Mouse (Mus musculus) kidney, adult 2 months (tissue): ENCODE results near the gene Khdrbs2. TPM values are rescaled to one million over a fixed set of nuclear protein-coding genes. Genes with fewer than 3 reads are reported as not detected.
A peak's percentile ranks its signal among the peaks of the same experiment; 100 is the strongest.

Experiments
- DNase-seq: peaks from one replicate; pipeline ENCODE4 v3.0.0; 2021
- H3K27ac ChIP-seq: fragments of 200-500 bp; 2 replicates; pipeline ENCODE4 v1.5.1; 2012; ENCODE audit warnings: low read depth, low read length, control low read depth, inconsistent platforms; ENCODE audit not compliant: insufficient read depth
- H3K27me3 ChIP-seq: fragments of 200-500 bp; replicated peaks from 2 replicates; pipeline ENCODE4 v1.6.1; 2012; ENCODE audit warnings: mild to moderate bottlenecking, moderate library complexity, low read length, inconsistent platforms; ENCODE audit not compliant: control insufficient read depth, insufficient read depth
- H3K36me3 ChIP-seq: fragments of 200-500 bp; 2 replicates; pipeline ENCODE4 v1.6.1; 2012; ENCODE audit warnings: mild to moderate bottlenecking, moderate library complexity, low read length, inconsistent platforms; ENCODE audit not compliant: control insufficient read depth, insufficient read depth
- H3K4me1 ChIP-seq: fragments of 200-500 bp; 2 replicates; pipeline ENCODE4 v1.6.1; 2011; ENCODE audit warnings: low read length; ENCODE audit not compliant: control insufficient read depth, insufficient read depth
- H3K4me3 ChIP-seq: fragments of 200-500 bp; 2 replicates; pipeline ENCODE4 v1.5.1; 2011; ENCODE audit warnings: mild to moderate bottlenecking, low read depth, low read length, control low read depth; ENCODE audit not compliant: insufficient read depth
- CTCF ChIP-seq: fragments of 200-500 bp; conservative IDR thresholded peaks from 2 replicates; pipeline ENCODE4 v1.5.1; 2011; ENCODE audit warnings: low read depth, mild to moderate bottlenecking, control low read depth, low read length, moderate library complexity, mixed read lengths; ENCODE audit not compliant: insufficient read depth, insufficient read length
- POLR2A ChIP-seq: fragments of 200-500 bp; IDR thresholded peaks from one replicate; pipeline ENCODE4 v1.6.1; 2011; ENCODE audit warnings: low read depth, low read length, control low read depth
- WGBS: fragments of 180-500 bp; shearing (Covaris S2); methylation state at CpG from one replicate; pipeline ENCODE4 v1.1.7; 2018; 5-methylcytosine and 5-hydroxymethylcytosine counted together
- polyA plus RNA-seq: library from polyadenylated mRNA; depleted of rRNA; stranded (reverse); fragments of >200 nt; gene quantifications from 2 replicates; pipeline ENCODE4 v1.2.3, GENCODE M21; 2012

Gene Khdrbs2
- polyA plus RNA-seq, 1 experiment = 0.03 TPM

DNA sequence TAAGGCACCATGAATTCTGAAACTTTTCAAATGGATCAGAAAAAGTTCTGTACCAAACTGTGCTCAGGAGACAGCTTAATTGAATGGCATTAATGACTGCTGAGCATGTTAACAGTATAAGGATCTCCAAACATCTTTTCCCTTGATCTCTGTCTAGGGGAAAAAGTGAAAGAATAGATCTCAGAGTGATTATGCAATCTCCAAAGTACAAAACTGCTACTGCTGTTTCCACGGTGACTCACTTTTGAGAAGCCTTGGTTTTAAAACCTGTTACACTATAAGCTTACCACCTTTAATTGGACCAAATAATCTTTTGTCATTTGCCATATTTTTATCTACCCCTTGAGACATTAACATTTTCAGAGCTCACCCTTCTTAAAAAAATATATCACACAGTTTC, 453.5 kb downstream of the Khdrbs2 start:
- no peak for DNase-seq
- WGBS = 56% methylated on average over 1 of the region's 1 CpGs
- TF ChIP-seq CTCF (no peak), POLR2A (no peak)
- no peak overlapping the region for H3K4me3 ChIP-seq
- no peaks in the 10 kb centered on the region for H3K4me1 ChIP-seq
- H3K27ac ChIP-seq = no peak overlapping the region
- H3K36me3 ChIP-seq = no peaks in the 10 kb centered on the region
- H3K27me3 ChIP-seq = no peaks in the 10 kb centered on the region

DNA sequence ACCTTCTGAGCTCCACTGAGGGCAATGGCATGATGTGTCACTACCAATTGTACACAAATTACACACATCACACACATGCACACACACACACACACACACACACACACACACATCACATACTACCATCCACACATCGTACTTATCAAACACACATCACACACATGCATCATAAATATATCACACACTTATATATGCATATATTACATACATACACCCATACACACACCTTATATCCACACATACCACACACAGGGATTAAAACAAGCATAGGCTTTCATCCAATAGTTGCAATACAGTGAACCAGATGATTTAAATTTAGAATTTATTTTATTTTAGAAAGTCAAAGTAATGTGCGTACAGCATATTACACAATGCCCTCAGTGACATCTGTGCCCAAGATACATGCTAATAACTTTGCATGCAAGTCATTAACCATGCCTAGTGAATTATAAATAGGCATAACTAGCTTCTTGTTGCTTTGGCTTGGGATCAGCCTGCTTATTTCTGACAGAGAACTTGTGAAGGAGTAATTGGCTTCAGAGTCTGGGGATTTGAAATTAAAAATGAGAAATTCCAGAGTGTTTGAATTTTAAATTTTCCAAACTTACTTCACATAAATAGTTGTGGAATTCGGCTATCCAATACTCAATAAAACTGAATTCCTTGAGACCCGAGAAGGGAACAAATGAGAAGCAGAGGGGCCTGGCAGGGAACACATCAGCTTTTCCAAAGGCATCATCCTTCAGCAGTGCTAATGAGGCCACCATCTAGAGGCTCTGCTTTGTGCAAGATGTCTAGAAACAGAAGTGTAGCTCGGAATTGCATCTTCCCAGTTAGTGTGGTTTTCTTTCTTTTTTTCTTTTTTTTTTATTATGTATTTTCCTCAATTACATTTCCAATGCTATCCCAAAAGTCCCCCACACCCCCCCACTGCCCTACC, 460.2 kb downstream of the Khdrbs2 start:
- DNase-seq = peak; percentile 59
- 66% methylated on average over 5 of the region's 5 CpGs for WGBS

GRCm38 (mm10) chr1:32633404-32633803, 460.9 kb downstream of the Khdrbs2 start:
- WGBS = 92% methylated on average over 4 of the region's 4 CpGs
- no peak for TF ChIP-seq CTCF
- no peak for TF ChIP-seq POLR2A
- H3K27me3 ChIP-seq = no peaks in the 10 kb centered on the region
- no peak overlapping the region for H3K4me3 ChIP-seq
- no peaks in the 10 kb centered on the region for H3K36me3 ChIP-seq
- H3K27ac ChIP-seq = no peak overlapping the region
- no peaks in the 10 kb centered on the region for H3K4me1 ChIP-seq
- no peak for DNase-seq

More for the DNA sequence above, 460.2 kb downstream of the Khdrbs2 start:
- no peaks in the 10 kb centered on the region for H3K36me3 ChIP-seq
- no peak for TF ChIP-seq POLR2A
- no peak for TF ChIP-seq CTCF
- H3K4me3 ChIP-seq = no peak overlapping the region
- H3K27me3 ChIP-seq = no peaks in the 10 kb centered on the region
- no peaks in the 10 kb centered on the region for H3K4me1 ChIP-seq
- no peak overlapping the region for H3K27ac ChIP-seq

- WGBS = 87% methylated on average over 5 of the region's 5 CpGs
- DNase-seq = no peak
- TF ChIP-seq CTCF = no peak
- no peak for TF ChIP-seq POLR2A
- Histone ChIP-seq H3K27me3 (no peaks in the 10 kb centered on the region), H3K4me1 (no peaks in the 10 kb centered on the region), H3K4me3 (no peak overlapping the region), H3K27ac (no peak overlapping the region), H3K36me3 (no peaks in the 10 kb centered on the region)
Observed at GRCm38 (mm10) chr1:32639118-32639517, 466.6 kb downstream of the Khdrbs2 start.

DNA sequence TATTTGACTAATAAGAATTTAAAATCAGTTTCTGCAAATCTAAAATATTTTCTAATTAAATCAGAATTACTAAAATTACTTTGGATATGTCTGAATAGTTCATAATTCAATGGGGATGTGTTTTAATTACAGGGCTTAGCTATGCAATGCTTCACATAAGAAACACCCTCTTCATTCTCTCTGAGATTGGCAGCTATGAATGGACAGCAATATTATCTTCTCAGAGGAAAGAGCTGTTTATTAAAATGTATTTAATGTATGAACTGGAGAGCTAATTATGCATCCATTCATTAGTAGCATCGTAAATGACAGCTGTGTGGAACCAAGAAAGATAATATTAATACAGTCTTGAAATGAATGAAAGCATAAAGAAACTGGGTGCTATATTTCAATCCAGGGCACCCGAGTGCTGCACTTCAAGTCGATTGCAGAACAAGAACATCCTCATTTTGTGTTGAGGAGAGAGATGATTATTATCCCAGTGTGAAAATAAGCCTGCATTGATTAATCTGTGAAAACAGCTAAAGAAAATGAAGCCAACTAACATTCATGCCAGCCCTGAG, 477.2 kb downstream of the Khdrbs2 start:
- 84% methylated on average over 3 of the region's 3 CpGs for WGBS
- Histone ChIP-seq H3K4me3 (no peak overlapping the region), H3K4me1 (no peaks in the 10 kb centered on the region), H3K27me3 (no peaks in the 10 kb centered on the region), H3K36me3 (no peaks in the 10 kb centered on the region), H3K27ac (no peak overlapping the region)
- no peak for TF ChIP-seq POLR2A
- TF ChIP-seq CTCF = no peak
- DNase-seq = no peak

DNA sequence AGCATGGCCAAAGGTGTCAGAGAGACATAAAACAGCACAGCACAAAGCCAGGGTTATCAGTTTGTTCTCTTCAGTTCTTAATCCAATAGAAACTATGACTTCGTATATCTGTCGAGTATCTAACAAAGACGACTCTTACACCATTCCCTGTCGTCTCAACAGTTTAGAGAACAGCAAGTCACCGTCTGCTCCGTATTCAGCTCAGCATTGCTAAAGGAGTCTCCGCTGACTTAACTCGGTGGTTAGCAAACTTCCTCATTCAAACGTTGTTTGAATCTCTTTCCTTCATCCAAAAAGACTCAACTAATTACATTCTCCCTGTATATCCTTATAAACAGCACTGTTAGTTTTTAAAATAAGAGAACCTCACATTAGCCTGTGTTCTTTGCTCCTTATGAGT, 521.3 kb downstream of the Khdrbs2 start:
- Histone ChIP-seq H3K36me3 (no peaks in the 10 kb centered on the region), H3K27ac (no peak overlapping the region), H3K4me3 (no peak overlapping the region), H3K27me3 (no peaks in the 10 kb centered on the region), H3K4me1 (no peaks in the 10 kb centered on the region)
- 79% methylated on average over 9 of the region's 9 CpGs for WGBS
- no peak for DNase-seq
- no peak for TF ChIP-seq CTCF
- TF ChIP-seq POLR2A = no peak

GRCm38 (mm10) chr1:32700132-32700531, 527.6 kb downstream of the Khdrbs2 start:
- Histone ChIP-seq H3K4me1 (no peaks in the 10 kb centered on the region), H3K27me3 (no peaks in the 10 kb centered on the region), H3K4me3 (no peak overlapping the region), H3K27ac (no peak overlapping the region), H3K36me3 (no peaks in the 10 kb centered on the region)
- 96% methylated on average over 4 of the region's 4 CpGs for WGBS
- no peak for DNase-seq
- TF ChIP-seq POLR2A (no peak), CTCF (no peak)
